Mouse (Mus musculus) liver, embryonic 15.5 days (tissue): ENCODE results near the gene Ncoa1. TPM values are rescaled to one million over a fixed set of nuclear protein-coding genes. Genes with fewer than 3 reads are reported as not detected.
A peak's percentile ranks its signal among the peaks of the same experiment; 100 is the strongest.
"Not testable (repeated sequence)": the region's sequence is repeated elsewhere in the genome, so short reads cannot be mapped to it uniquely, and the experiment has no call there.

Source experiments
- ATAC-seq: fragments of 200-750 bp; cut with Nextera tagmentation; 2 replicates; pipeline ENCODE4 v1.8.0; 2017; ENCODE audit warnings: moderate number of reproducible peaks, mild to moderate bottlenecking, moderate library complexity; ENCODE audit not compliant: insufficient read depth
- H3K27ac ChIP-seq: fragments of 300-500 bp; sonication (generic); replicated peaks from 2 replicates; pipeline ENCODE4 v1.5.1; 2015; ENCODE audit warnings: mild to moderate bottlenecking, inconsistent platforms
- H3K27me3 ChIP-seq: fragments of 300-500 bp; sonication (generic); 2 replicates; pipeline ENCODE4 v1.6.1; 2015; ENCODE audit warnings: mild to moderate bottlenecking, inconsistent platforms
- H3K36me3 ChIP-seq: fragments of 300-500 bp; sonication (generic); replicated peaks from 2 replicates; pipeline ENCODE4 v1.6.1; 2015; ENCODE audit warnings: moderate library complexity, mild to moderate bottlenecking, inconsistent platforms
- H3K4me1 ChIP-seq: fragments of 300-500 bp; sonication (generic); replicated peaks from 2 replicates; pipeline ENCODE4 v1.6.1; 2015; ENCODE audit warnings: inconsistent platforms
- H3K4me2 ChIP-seq: fragments of 300-500 bp; sonication (generic); 2 replicates; pipeline ENCODE4 v1.6.1; 2015; ENCODE audit warnings: moderate library complexity, mild to moderate bottlenecking, inconsistent platforms
- H3K4me3 ChIP-seq: fragments of 300-500 bp; sonication (generic); replicated peaks from 2 replicates; pipeline ENCODE4 v1.5.1; 2015; ENCODE audit warnings: mild to moderate bottlenecking, inconsistent platforms
- H3K9ac ChIP-seq: fragments of 300-500 bp; sonication (generic); 2 replicates; pipeline ENCODE4 v1.6.1; 2015; ENCODE audit warnings: moderate library complexity, mild to moderate bottlenecking, inconsistent platforms
- H3K9me3 ChIP-seq: fragments of 300-500 bp; sonication (generic); replicated peaks from 2 replicates; pipeline ENCODE4 v1.6.1; 2016; ENCODE audit warnings: inconsistent platforms
- WGBS: fragments of 180-500 bp; shearing (Covaris S2); methylation state at CpG from one replicate; pipeline ENCODE4 v1.1.7; 2015; ENCODE audit warnings: mixed read lengths; ENCODE audit not compliant: insufficient replicate concordance; 5-methylcytosine and 5-hydroxymethylcytosine counted together
- polyA plus RNA-seq: library from polyadenylated mRNA; unstranded; fragments of >200 nt; fragmentation: Nextera tagmentation; extraction: Ambion mirVana; gene quantifications from 2 replicates; pipeline ENCODE4 v1.2.1, GENCODE M21; 2015

Gene Ncoa1
- polyA plus RNA-seq, 1 experiment from 2014 or later: 1.3 TPM

- Histone ChIP-seq H3K4me2 (peak overlapping the region; percentile 45), H3K27ac (peak overlapping the region; percentile 54), H3K27me3 (no peaks in the 10 kb centered on the region), H3K36me3 (no peaks in the 10 kb centered on the region), H3K9ac (no peak overlapping the region), H3K4me3 (0 out of 2 replicates have a peak overlapping the region, but pooled peaks have one; percentile 0), H3K9me3 (no peaks in the 10 kb centered on the region), H3K4me1 (peaks cover 18% of the 10 kb centered on the region)
- peak; percentile 96 for ATAC-seq
- WGBS: 37% methylated on average over 16 of the region's 16 CpGs
Measured at GRCm38 (mm10) chr12:4252742-4253655, 224.0 kb downstream of the Ncoa1 start.

GRCm38 (mm10) chr12:4249786-4250185 lies 227.2 kb downstream of the Ncoa1 start:
- H3K4me2 ChIP-seq: no peak overlapping the region
- H3K27ac ChIP-seq: no peak overlapping the region
- WGBS: 75% methylated on average over 6 of the region's 6 CpGs
- H3K4me1 ChIP-seq: peaks cover 18% of the 10 kb centered on the region
- no peak overlapping the region for H3K4me3 ChIP-seq
- H3K36me3 ChIP-seq: no peaks in the 10 kb centered on the region
- H3K9ac ChIP-seq: no peak overlapping the region
- H3K9me3 ChIP-seq: no peaks in the 10 kb centered on the region
- ATAC-seq: no peak
- H3K27me3 ChIP-seq: no peaks in the 10 kb centered on the region

GRCm38 (mm10) chr12:4245742-4246141 lies 231.2 kb downstream of the Ncoa1 start:
- Histone ChIP-seq H3K27ac (no peak overlapping the region), H3K9me3 (no peaks in the 10 kb centered on the region), H3K36me3 (no peaks in the 10 kb centered on the region), H3K27me3 (no peaks in the 10 kb centered on the region), H3K9ac (no peak overlapping the region), H3K4me2 (no peak overlapping the region), H3K4me3 (no peak overlapping the region), H3K4me1 (no peaks in the 10 kb centered on the region)
- WGBS: 74% methylated on average over 10 of the region's 10 CpGs
- ATAC-seq: no peak

- Histone ChIP-seq H3K9me3 (no peaks in the 10 kb centered on the region), H3K4me1 (no peaks in the 10 kb centered on the region), H3K9ac (no peak overlapping the region), H3K4me3 (no peak overlapping the region), H3K27ac (no peak overlapping the region), H3K36me3 (no peaks in the 10 kb centered on the region), H3K4me2 (no peak overlapping the region), H3K27me3 (no peaks in the 10 kb centered on the region)
- no peak for ATAC-seq
- WGBS: 53% methylated on average over 2 of the region's 2 CpGs
Measured at GRCm38 (mm10) chr12:4243805-4244204, 233.2 kb downstream of the Ncoa1 start.

- not testable (repeated sequence) for H3K9ac ChIP-seq, H3K9me3 ChIP-seq, H3K4me2 ChIP-seq, H3K27me3 ChIP-seq, H3K36me3 ChIP-seq, H3K27ac ChIP-seq, ATAC-seq, H3K4me3 ChIP-seq, H3K4me1 ChIP-seq
- 70% methylated on average over 8 of the region's 8 CpGs for WGBS
Measured at GRCm38 (mm10) chr12:4240281-4240680, 236.7 kb downstream of the Ncoa1 start.

- WGBS: 79% methylated on average over 15 of the region's 15 CpGs
- Histone ChIP-seq H3K4me1 (peaks cover 13% of the 10 kb centered on the region), H3K4me3 (no peak overlapping the region), H3K9me3 (no peaks in the 10 kb centered on the region), H3K36me3 (0 out of 2 replicates have a peak, but pooled peaks cover 3% of the 10 kb centered on the region), H3K27me3 (no peaks in the 10 kb centered on the region), H3K27ac (no peak overlapping the region), H3K4me2 (no peak overlapping the region), H3K9ac (no peak overlapping the region)
- no peak for ATAC-seq
Measured at GRCm38 (mm10) chr12:4237481-4237880, 239.5 kb downstream of the Ncoa1 start.

GRCm38 (mm10) chr12:4233572-4234508 lies 243.1 kb downstream of the Ncoa1 start, which contains the start of the genes Ptrhd1 and Cenpo:
TSS of gene Ptrhd1 (plus strand) at chr12:4234027.
TSS of gene Cenpo (minus strand) at chr12:4234294.
- peaks cover 22% of the 10 kb centered on the region for H3K36me3 ChIP-seq
- peaks cover 23% of the 10 kb centered on the region for H3K4me1 ChIP-seq
- under 1% methylated on average over 50 of the region's 50 CpGs for WGBS
- no peaks in the 10 kb centered on the region for H3K27me3 ChIP-seq
- ATAC-seq: peak; percentile 95
- H3K27ac ChIP-seq: peak within 1 kb of the TSS; percentile 92
- no peaks in the 10 kb centered on the region for H3K9me3 ChIP-seq
- H3K4me3 ChIP-seq: peak within 1 kb of the TSS; percentile 81
- peak within 1 kb of the TSS; percentile 78 for H3K4me2 ChIP-seq
- peak within 1 kb of the TSS; percentile 69 for H3K9ac ChIP-seq

GRCm38 (mm10) chr12:4232777-4233176 lies 244.2 kb downstream of the Ncoa1 start:
- Histone ChIP-seq H3K9ac (peak overlapping the region; percentile 69), H3K27me3 (no peaks in the 10 kb centered on the region), H3K36me3 (peaks cover 28% of the 10 kb centered on the region), H3K4me1 (peaks cover 23% of the 10 kb centered on the region), H3K4me2 (peak overlapping the region; percentile 78), H3K27ac (0 out of 2 replicates have a peak overlapping the region, but pooled peaks have one; percentile 4), H3K9me3 (no peaks in the 10 kb centered on the region), H3K4me3 (peak overlapping the region; percentile 81)
- 10% methylated on average over 4 of the region's 4 CpGs for WGBS
- ATAC-seq: no peak

GRCm38 (mm10) chr12:4230156-4230555 lies 246.8 kb downstream of the Ncoa1 start:
- no peak overlapping the region for H3K27ac ChIP-seq
- 80% methylated on average over 7 of the region's 7 CpGs for whole genome bisulfite sequencing
- no peak overlapping the region for H3K4me3 ChIP-seq
- no peaks in the 10 kb centered on the region for H3K27me3 ChIP-seq
- peaks cover 23% of the 10 kb centered on the region for H3K4me1 ChIP-seq
- no peak overlapping the region for H3K9ac ChIP-seq
- ATAC-seq: no peak
- H3K4me2 ChIP-seq: no peak overlapping the region
- no peaks in the 10 kb centered on the region for H3K9me3 ChIP-seq
- peaks cover 53% of the 10 kb centered on the region for H3K36me3 ChIP-seq

- Histone ChIP-seq H3K4me2 (no peak overlapping the region), H3K4me1 (no peaks in the 10 kb centered on the region), H3K27ac (no peak overlapping the region), H3K27me3 (no peaks in the 10 kb centered on the region), H3K4me3 (no peak overlapping the region), H3K9me3 (no peaks in the 10 kb centered on the region), H3K36me3 (peaks cover 70% of the 10 kb centered on the region), H3K9ac (no peak overlapping the region)
- ATAC-seq: no peak
- WGBS: 65% methylated on average over 8 of the region's 8 CpGs
Measured at GRCm38 (mm10) chr12:4212908-4213307, 264.1 kb downstream of the Ncoa1 start.

GRCm38 (mm10) chr12:4211174-4211573 lies 265.8 kb downstream of the Ncoa1 start:
- H3K27me3 ChIP-seq: no peaks in the 10 kb centered on the region
- no peak overlapping the region for H3K27ac ChIP-seq
- WGBS: 61% methylated on average over 9 of the region's 9 CpGs
- no peaks in the 10 kb centered on the region for H3K4me1 ChIP-seq
- H3K9ac ChIP-seq: no peak overlapping the region
- H3K9me3 ChIP-seq: no peaks in the 10 kb centered on the region
- no peak overlapping the region for H3K4me2 ChIP-seq
- H3K36me3 ChIP-seq: peaks cover 53% of the 10 kb centered on the region
- ATAC-seq: no peak
- no peak overlapping the region for H3K4me3 ChIP-seq
